Mouse (Mus musculus) stomach, embryonic 16.5 days (tissue): ENCODE measurements around the gene Serpina3n. TPM values are rescaled to one million over a fixed set of nuclear protein-coding genes. Genes with fewer than 3 reads are reported as not detected.
"Not testable (repeated sequence)": the region's sequence is repeated elsewhere in the genome, so short reads cannot be mapped to it uniquely, and the experiment has no call there.

ENCODE experiments used
- ATAC-seq: fragments of 200-750 bp; cut with Nextera tagmentation; 2 replicates; pipeline ENCODE4 v1.8.0; 2017; ENCODE audit warnings: moderate number of reproducible peaks, moderate TSS enrichment; ENCODE audit not compliant: insufficient read depth, low FRiP score
- H3K27ac ChIP-seq: fragments of 300-500 bp; sonication (generic); 2 replicates; pipeline ENCODE4 v1.5.1; 2014; ENCODE audit warnings: low read length
- H3K27me3 ChIP-seq: fragments of 300-500 bp; sonication (generic); 2 replicates; pipeline ENCODE4 v1.6.1; 2014; ENCODE audit warnings: low read length, control low read depth, mixed read lengths; ENCODE audit not compliant: control insufficient read depth, insufficient read depth
- H3K36me3 ChIP-seq: fragments of 300-500 bp; sonication (generic); 2 replicates; pipeline ENCODE4 v1.6.1; 2014; ENCODE audit warnings: low read length; ENCODE audit not compliant: control insufficient read depth, insufficient read depth
- H3K4me1 ChIP-seq: fragments of 300-500 bp; sonication (generic); 2 replicates; pipeline ENCODE4 v1.6.1; 2014; ENCODE audit warnings: low read length, control low read depth, mixed read lengths; ENCODE audit not compliant: control insufficient read depth, insufficient read depth
- H3K4me2 ChIP-seq: fragments of 300-500 bp; sonication (generic); 2 replicates; pipeline ENCODE4 v1.6.1; 2014; ENCODE audit warnings: low read depth, low read length, mixed read lengths
- H3K4me3 ChIP-seq: fragments of 300-500 bp; sonication (generic); replicated peaks from 2 replicates; pipeline ENCODE4 v1.5.1; 2014; ENCODE audit warnings: mild to moderate bottlenecking, low read length
- H3K9ac ChIP-seq: fragments of 300-500 bp; sonication (generic); 2 replicates; pipeline ENCODE4 v1.6.1; 2014; ENCODE audit warnings: low read length
- H3K9me3 ChIP-seq: fragments of 300-500 bp; sonication (generic); replicated peaks from 2 replicates; pipeline ENCODE4 v1.6.1; 2016; ENCODE audit warnings: low read length, control low read depth; ENCODE audit not compliant: control insufficient read depth
- WGBS: fragments of 180-500 bp; shearing (Covaris S2); extraction: QIAGEN DNeasy Blood & Tissue Kit; methylation state at CpG from one replicate; pipeline ENCODE4 v1.1.7; 2014; 5-methylcytosine and 5-hydroxymethylcytosine counted together
- polyA plus RNA-seq: library from polyadenylated mRNA; unstranded; fragments of >200 nt; fragmentation: Nextera tagmentation; extraction: Ambion mirVana; gene quantifications from 2 replicates; pipeline ENCODE4 v1.2.1, GENCODE M21; 2015

Gene Serpina3n
- polyA plus RNA-seq, 1 experiment from 2014 or later, result 0.06 TPM

- H3K4me3 ChIP-seq, H3K4me2 ChIP-seq, H3K27ac ChIP-seq, H3K36me3 ChIP-seq, H3K9ac ChIP-seq, ATAC-seq, H3K4me1 ChIP-seq, H3K9me3 ChIP-seq, H3K27me3 ChIP-seq: not testable (repeated sequence)
- WGBS, result 78% methylated on average over 1 of the region's 2 CpGs
Measured at GRCm38 (mm10) chr12:104391057-104391456, 15.5 kb upstream of the Serpina3n start.

GRCm38 (mm10) chr12:104403968-104404367 lies 2.6 kb upstream of the Serpina3n start:
- no peaks in the 10 kb centered on the region for H3K9me3 ChIP-seq
- ATAC-seq, result no peak
- no peaks in the 10 kb centered on the region for H3K4me1 ChIP-seq
- no peak overlapping the region for H3K9ac ChIP-seq
- H3K4me3 ChIP-seq, result no peak overlapping the region
- no peak overlapping the region for H3K27ac ChIP-seq
- no peak overlapping the region for H3K4me2 ChIP-seq
- WGBS, result 62% methylated on average over 5 of the region's 5 CpGs
- no peaks in the 10 kb centered on the region for H3K27me3 ChIP-seq
- H3K36me3 ChIP-seq, result no peaks in the 10 kb centered on the region

GRCm38 (mm10) chr12:104412507-104412906 lies 6.0 kb downstream of the Serpina3n start:
- Histone ChIP-seq H3K4me1 (no peaks in the 10 kb centered on the region; the same call in 1 of the 2 replicates), H3K27me3 (no peaks in the 10 kb centered on the region), H3K4me2 (no peak overlapping the region), H3K9me3 (no peaks in the 10 kb centered on the region), H3K36me3 (no peaks in the 10 kb centered on the region), H3K9ac (no peak overlapping the region), H3K27ac (no peak overlapping the region), H3K4me3 (no peak overlapping the region)
- WGBS, result 85% methylated on average over 6 of the region's 6 CpGs
- ATAC-seq, result no peak

- H3K27me3 ChIP-seq, result no peaks in the 10 kb centered on the region
- no peak overlapping the region for H3K4me3 ChIP-seq
- WGBS, result 57% methylated on average over 2 of the region's 2 CpGs
- no peaks in the 10 kb centered on the region; the same call in 1 of the 2 replicates for H3K4me1 ChIP-seq
- no peak overlapping the region for H3K4me2 ChIP-seq
- H3K9ac ChIP-seq, result no peak overlapping the region
- H3K27ac ChIP-seq, result no peak overlapping the region
- no peaks in the 10 kb centered on the region for H3K9me3 ChIP-seq
- no peak for ATAC-seq
- no peaks in the 10 kb centered on the region for H3K36me3 ChIP-seq
Measured at GRCm38 (mm10) chr12:104414576-104414975, 8.0 kb downstream of the Serpina3n start.

GRCm38 (mm10) chr12:104415625-104416315 lies 9.2 kb downstream of the Serpina3n start:
- ATAC-seq, result peak; percentile 84
- no peaks in the 10 kb centered on the region for H3K9me3 ChIP-seq
- H3K27ac ChIP-seq, result peak overlapping the region; percentile 32; the same call in 1 of the 2 replicates
- H3K36me3 ChIP-seq, result no peaks in the 10 kb centered on the region
- H3K4me1 ChIP-seq, result no peaks in the 10 kb centered on the region; the same call in 1 of the 2 replicates
- WGBS, result 28% methylated on average over 6 of the region's 6 CpGs
- no peak overlapping the region for H3K4me2 ChIP-seq
- H3K27me3 ChIP-seq, result no peaks in the 10 kb centered on the region
- H3K9ac ChIP-seq, result no peak overlapping the region
- H3K4me3 ChIP-seq, result no peak overlapping the region

- 15% methylated on average over 16 of the region's 17 CpGs for WGBS
- 0 out of 2 replicates have a peak overlapping the region, but pooled peaks have one; percentile 15 for H3K4me3 ChIP-seq
Measured at GRCm38 (mm10) chr12:104418340-104419135, 12.0 kb downstream of the Serpina3n start.

GRCm38 (mm10) chr12:104419136-104419462 lies 12.6 kb downstream of the Serpina3n start:
- H3K36me3 ChIP-seq, result no peaks in the 10 kb centered on the region
- H3K4me2 ChIP-seq, result no peak overlapping the region
- no peak overlapping the region for H3K9ac ChIP-seq
- H3K27ac ChIP-seq, result no peak overlapping the region
- ATAC-seq, result no peak
- no peaks in the 10 kb centered on the region for H3K27me3 ChIP-seq
- H3K9me3 ChIP-seq, result no peaks in the 10 kb centered on the region
- no peak overlapping the region for H3K4me3 ChIP-seq
- no peaks in the 10 kb centered on the region; the same call in 1 of the 2 replicates for H3K4me1 ChIP-seq
- WGBS, result 14% methylated on average over 2 of the region's 2 CpGs

More at GRCm38 (mm10) chr12:104418340-104419135, 12.0 kb downstream of the Serpina3n start:
- H3K27ac ChIP-seq, result no peak overlapping the region
- H3K4me2 ChIP-seq, result peak overlapping the region; percentile 44
- 0 out of 2 replicates have a peak, but pooled peaks have one; percentile 15 for ATAC-seq
- no peaks in the 10 kb centered on the region; the same call in 1 of the 2 replicates for H3K4me1 ChIP-seq
- H3K36me3 ChIP-seq, result no peaks in the 10 kb centered on the region
- no peaks in the 10 kb centered on the region for H3K27me3 ChIP-seq
- H3K9me3 ChIP-seq, result no peaks in the 10 kb centered on the region
- H3K9ac ChIP-seq, result peak overlapping the region; percentile 41; the same call in 1 of the 2 replicates

GRCm38 (mm10) chr12:104422615-104423392 lies 16.3 kb downstream of the Serpina3n start:
- 67% methylated on average over 11 of the region's 11 CpGs for WGBS
- Histone ChIP-seq H3K4me2 (no peak overlapping the region), H3K27ac (no peak overlapping the region), H3K9ac (no peak overlapping the region), H3K9me3 (no peaks in the 10 kb centered on the region), H3K27me3 (no peaks in the 10 kb centered on the region), H3K4me3 (no peak overlapping the region), H3K36me3 (no peaks in the 10 kb centered on the region), H3K4me1 (no peaks in the 10 kb centered on the region)
- ATAC-seq, result no peak
